Mouse (Mus musculus) bone marrow macrophage, adult 2 months (primary cell): ENCODE measurements at regions not wholly inside any gene's neighbourhood (a gene's known extent, or its start where the extent isn't known, plus 50 kb on each side); places are given as distances from the start of the nearest gene placed in this dataset.

ENCODE experiments used
- CTCF ChIP-seq: IDR thresholded peaks from 2 replicates; pipeline ENCODE4 v1.5.1; 2012; ENCODE audit warnings: low read depth, mild to moderate bottlenecking, low read length, moderate library complexity
- POLR2A ChIP-seq: IDR thresholded peaks from 2 replicates; pipeline ENCODE4 v1.6.1; 2012; ENCODE audit warnings: mild to moderate bottlenecking, low read depth, low read length, borderline replicate concordance

DNA sequence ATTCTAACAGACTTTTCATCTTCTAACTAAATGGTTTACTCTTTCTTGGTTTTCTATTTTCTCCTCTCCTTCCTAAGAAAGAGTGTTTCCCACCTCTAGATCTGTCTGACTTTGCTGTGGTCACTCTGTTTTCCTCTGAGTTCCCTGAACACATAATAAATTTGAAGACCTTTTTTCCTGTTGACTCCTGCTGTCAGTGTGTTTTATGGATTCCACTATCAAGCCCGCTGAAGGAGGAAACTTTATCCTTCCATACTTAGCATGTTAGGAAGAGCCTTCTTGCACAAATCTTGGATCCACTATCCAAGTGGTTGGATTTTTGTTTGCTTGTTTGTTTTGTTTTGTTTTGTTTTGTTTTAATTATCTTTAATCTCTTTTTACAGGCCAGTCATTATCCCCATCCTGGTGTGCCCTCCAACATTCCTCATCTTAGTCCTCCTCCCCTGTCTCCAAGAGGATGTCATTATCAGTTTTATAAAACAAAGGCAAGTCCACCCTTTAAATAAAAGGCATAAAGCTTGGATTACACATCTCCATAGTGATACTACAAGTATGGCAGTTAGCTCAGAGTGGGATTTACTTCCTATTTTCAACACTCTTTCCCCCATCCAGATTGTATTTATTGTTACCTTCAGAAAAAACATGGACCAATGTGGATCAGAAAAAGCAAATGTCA is 704.8 kb upstream of the Rag2 start:
- no peak for TF ChIP-seq CTCF
- no peak for TF ChIP-seq POLR2A
